Mouse (Mus musculus) G1E (cell line): ENCODE data around the gene Olfr132. TPM values are rescaled to one million over a fixed set of nuclear protein-coding genes. Genes with fewer than 3 reads are reported as not detected.
"Not testable (repeated sequence)": the region's sequence is repeated elsewhere in the genome, so short reads cannot be mapped to it uniquely, and the experiment has no call there.

ENCODE experiments used
- ATAC-seq: 2 replicates; pipeline ENCODE4 v1.8.0; 2016; ENCODE audit warnings: mild to moderate bottlenecking; ENCODE audit not compliant: insufficient number of reproducible peaks, poor library complexity, low FRiP score, severe bottlenecking; ENCODE audit errors: extremely low read depth
- DNase-seq: peaks from one replicate; pipeline ENCODE4 v3.0.0; 2012; ENCODE audit warnings: low spot score
- H3K27me3 ChIP-seq: 2 replicates; pipeline ENCODE4 v1.6.1; 2012; ENCODE audit warnings: mild to moderate bottlenecking, low read length, inconsistent platforms; ENCODE audit not compliant: insufficient read depth
- H3K36me3 ChIP-seq: replicated peaks from 2 replicates; pipeline ENCODE3; 2012; ENCODE audit warnings: mild to moderate bottlenecking, inconsistent platforms
- H3K4me1 ChIP-seq: 2 replicates; pipeline ENCODE4 v1.6.1; 2012; ENCODE audit warnings: low read depth, low read length, inconsistent platforms, mixed read lengths; ENCODE audit not compliant: insufficient read depth
- H3K4me3 ChIP-seq: 2 replicates; pipeline ENCODE4 v1.5.1; 2012; ENCODE audit warnings: low read depth, mild to moderate bottlenecking, inconsistent platforms, low read length, moderate library complexity, mixed read lengths
- H3K9me3 ChIP-seq: replicated peaks from 2 replicates; pipeline ENCODE4 v1.6.1; 2012; ENCODE audit warnings: inconsistent platforms
- CTCF ChIP-seq: IDR thresholded peaks from 2 replicates; pipeline ENCODE4 v1.5.1; 2012; ENCODE audit warnings: low read depth, low read length, inconsistent platforms, mixed read lengths
- GATA1 ChIP-seq: IDR thresholded peaks from 2 replicates; pipeline ENCODE4 v1.6.1; 2012; ENCODE audit warnings: borderline replicate concordance, low read length, inconsistent platforms, mixed read lengths
- GATA2 ChIP-seq: IDR thresholded peaks from 2 replicates; pipeline ENCODE4 v1.6.1; 2012; ENCODE audit warnings: low read depth, low read length, inconsistent platforms, borderline replicate concordance
- POLR2AphosphoS5 ChIP-seq: IDR thresholded peaks from 2 replicates; pipeline ENCODE4 v1.6.1; 2012; ENCODE audit warnings: low read depth, low read length, inconsistent platforms; ENCODE audit not compliant: insufficient replicate concordance
- TAL1 ChIP-seq: conservative IDR thresholded peaks from 2 replicates; pipeline ENCODE4 v1.6.1; 2012; ENCODE audit warnings: low read depth, low read length, inconsistent platforms, mixed read lengths
- polyA plus RNA-seq: library from polyadenylated mRNA; stranded (reverse); fragments of >175 nt; gene quantifications from 2 replicates; pipeline ENCODE4 v1.2.3, GENCODE M21; 2012
- total RNA-seq, 2 experiments: library from RNA; stranded (forward) in 1 of 2; stranded (reverse) in 1 of 2; fragments of 200-1000 nt in 1 of 2; fragments of >200 nt in 1 of 2; fragmentation: Nextera tagmentation in 1 of 2; gene quantifications; 2 replicates each; pipeline ENCODE4 v1.2.3; 2014 to 2017

Olfr132 gene
- total RNA-seq (2014; fragmentation: Nextera tagmentation) (not detected in 2 replicates), total RNA-seq (2017) (0.11 TPM in 1 of 2 replicates, not detected in the other), polyA plus RNA-seq (not detected in 2 replicates)

DNA sequence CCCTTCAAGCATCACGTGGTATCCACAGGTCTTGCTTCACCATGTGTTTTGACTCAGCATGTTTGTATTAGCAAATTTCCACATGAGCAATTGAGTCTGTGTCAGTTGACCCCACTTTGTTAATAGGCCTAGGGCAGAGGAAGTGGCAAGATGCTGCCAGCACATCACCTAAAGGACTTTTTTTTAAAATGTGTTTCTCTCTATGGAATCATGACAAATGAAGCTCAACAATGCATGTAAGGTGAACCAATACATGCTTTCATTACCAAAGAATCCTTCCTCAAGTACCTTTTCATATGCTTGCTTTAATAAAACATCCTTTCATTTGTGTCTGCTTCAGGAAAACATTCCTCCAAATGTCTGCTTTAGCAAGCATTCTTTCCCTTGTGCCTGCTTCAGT lies at the start of gene Olfr132:
Gene Olfr132 (minus strand): TSS at position 101 of the 400 bp plus-strand sequence.
- Histone ChIP-seq H3K9me3 (no peaks in the 10 kb centered on the region), H3K4me1 (no peaks in the 10 kb centered on the region), H3K4me3 (no peak within 1 kb of the TSS), H3K36me3 (no peaks in the 10 kb centered on the region), H3K27me3 (no peaks in the 10 kb centered on the region)
- no peak for ATAC-seq
- no peak for DNase-seq
- TF ChIP-seq TAL1 (no peak), CTCF (no peak), POLR2AphosphoS5 (no peak), GATA1 (no peak), GATA2 (no peak)

DNA sequence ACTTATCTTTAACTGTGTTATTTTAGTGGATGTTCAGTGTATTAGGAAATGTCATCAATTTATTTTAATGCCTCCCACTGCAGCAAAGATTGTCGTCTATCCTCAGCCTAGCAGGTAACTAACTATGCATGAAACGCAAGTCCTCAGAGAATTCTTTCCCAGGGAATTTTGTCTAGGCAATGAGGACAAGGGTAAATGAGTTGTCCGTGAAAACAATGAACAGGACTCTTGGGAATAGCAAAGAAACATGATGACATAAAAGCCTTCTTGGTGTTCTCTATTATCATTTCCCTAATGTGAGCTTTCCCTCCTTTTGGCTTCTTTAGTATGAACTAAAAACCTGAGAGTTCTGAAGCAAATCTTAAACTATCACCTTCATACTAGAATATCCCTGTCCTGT lies 36.8 kb upstream of the Olfr132 start, which contains the start of gene Olfr134:
Gene Olfr134 (plus strand): TSS at position 301 of the 400 bp plus-strand sequence.
- DNase-seq (no peak), ATAC-seq (no peak)
- Histone ChIP-seq H3K4me3 (no peak within 1 kb of the TSS), H3K27me3 (no peaks in the 10 kb centered on the region), H3K9me3 (no peaks in the 10 kb centered on the region), H3K4me1 (no peaks in the 10 kb centered on the region), H3K36me3 (no peaks in the 10 kb centered on the region)
- TF ChIP-seq POLR2AphosphoS5 (no peak), GATA1 (no peak)

DNA sequence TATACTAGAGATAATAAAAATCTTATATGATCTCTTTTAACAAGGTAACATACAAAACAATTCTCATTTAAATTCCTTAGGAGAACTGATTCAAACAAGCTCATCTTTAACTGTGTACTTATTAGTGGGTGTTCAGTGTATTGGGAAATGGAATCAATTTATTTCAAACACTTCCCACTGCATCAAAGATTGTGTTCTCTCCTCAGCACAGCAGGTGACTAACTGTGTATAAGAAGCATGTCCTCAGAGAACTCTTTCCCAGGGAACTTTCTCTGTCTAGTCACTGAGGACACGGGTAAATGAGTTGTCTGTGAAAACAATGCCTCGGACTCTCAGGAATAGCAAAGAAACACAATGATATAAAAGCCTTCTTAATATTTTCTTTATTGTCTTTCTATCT lies 10.7 kb upstream of the Olfr132 start, which contains the start of gene Olfr133:
Gene Olfr133 (plus strand): TSS at position 301 of the 400 bp plus-strand sequence.
- no peak within 1 kb of the TSS for H3K4me3 ChIP-seq
- no peaks in the 10 kb centered on the region for H3K4me1 ChIP-seq
- no peaks in the 10 kb centered on the region for H3K9me3 ChIP-seq
- no peaks in the 10 kb centered on the region for H3K27me3 ChIP-seq
- TF ChIP-seq TAL1 (no peak), GATA1 (no peak), CTCF (no peak), POLR2AphosphoS5 (no peak), GATA2 (no peak)
- DNase-seq (no peak), ATAC-seq (no peak)
- H3K36me3 ChIP-seq: no peaks in the 10 kb centered on the region

DNA sequence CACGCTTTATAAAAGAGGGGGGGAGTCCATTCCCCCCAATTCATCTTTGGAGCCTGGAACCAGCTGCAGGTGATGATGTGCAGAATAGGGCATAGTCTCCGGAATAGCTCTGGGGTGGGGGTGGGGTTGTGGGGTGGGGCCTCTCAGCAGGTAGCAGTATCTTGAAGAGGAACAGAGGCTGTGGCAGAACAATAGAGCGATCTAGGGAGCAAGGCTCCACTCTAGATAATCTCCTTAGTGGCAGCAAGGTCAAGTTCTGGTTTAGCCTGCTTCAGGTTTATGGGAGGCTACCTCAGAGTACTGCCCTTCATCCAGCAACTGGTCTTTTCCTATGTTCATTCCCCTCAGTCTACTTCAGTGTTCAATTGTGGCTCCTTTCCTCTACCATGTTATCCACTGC lies 9.0 kb downstream of the Olfr132 start:
- not testable (repeated sequence) for H3K9me3 ChIP-seq, H3K36me3 ChIP-seq, H3K27me3 ChIP-seq, DNase-seq, H3K4me1 ChIP-seq, ATAC-seq, H3K4me3 ChIP-seq

DNA sequence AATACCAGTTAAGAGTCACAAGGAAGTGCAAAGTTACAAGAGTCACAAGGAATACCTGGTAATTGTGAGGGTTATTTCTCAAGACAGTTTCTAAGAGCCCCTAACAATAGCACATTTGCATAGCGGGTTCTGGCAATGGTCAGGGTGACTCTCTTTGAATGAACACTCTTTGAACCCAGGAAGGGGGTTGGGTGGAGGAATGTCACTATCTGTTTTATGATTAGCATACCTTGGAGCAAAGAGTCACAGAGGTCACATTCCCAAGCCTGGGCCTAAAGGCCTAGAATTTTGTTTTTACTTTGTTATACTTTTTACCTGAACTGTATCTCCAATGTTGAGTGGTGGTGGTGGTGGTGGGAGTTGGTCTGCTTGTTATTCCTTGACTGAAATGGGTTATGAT lies 10.1 kb downstream of the Olfr132 start:
- not testable (repeated sequence) for H3K36me3 ChIP-seq, DNase-seq, H3K4me3 ChIP-seq, ATAC-seq, H3K4me1 ChIP-seq, H3K9me3 ChIP-seq, H3K27me3 ChIP-seq

DNA sequence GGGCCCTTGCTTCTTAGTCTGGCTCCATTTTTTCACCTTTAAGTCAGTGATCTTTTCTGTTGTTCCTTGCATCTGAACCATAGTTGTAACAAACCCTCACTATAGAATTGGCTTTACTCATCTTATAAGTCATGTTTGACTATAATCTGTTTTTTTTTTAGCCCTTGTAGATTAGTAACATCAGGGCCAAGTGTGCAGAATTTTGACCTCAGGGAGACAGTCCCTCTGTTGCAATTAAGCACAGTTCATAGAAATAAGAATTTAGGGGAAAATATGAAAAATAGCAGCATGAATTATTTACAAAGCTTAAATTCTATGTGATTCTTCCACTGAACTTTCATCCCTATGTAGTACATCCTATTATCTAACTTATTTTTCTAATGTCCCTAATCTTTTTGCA lies 45.7 kb downstream of the Olfr132 start, which contains the start of gene Olfr131:
Gene Olfr131 (minus strand): TSS at position 101 of the 400 bp plus-strand sequence.
- H3K4me1 ChIP-seq: no peaks in the 10 kb centered on the region
- no peak for DNase-seq
- no peaks in the 10 kb centered on the region for H3K9me3 ChIP-seq
- H3K27me3 ChIP-seq: no peaks in the 10 kb centered on the region
- no peaks in the 10 kb centered on the region for H3K36me3 ChIP-seq
- no peak for ATAC-seq
- no peak for TF ChIP-seq GATA2
- no peak for TF ChIP-seq GATA1
- TF ChIP-seq POLR2AphosphoS5: no peak
- no peak for TF ChIP-seq TAL1
- TF ChIP-seq CTCF: no peak
- H3K4me3 ChIP-seq: no peak within 1 kb of the TSS

DNA sequence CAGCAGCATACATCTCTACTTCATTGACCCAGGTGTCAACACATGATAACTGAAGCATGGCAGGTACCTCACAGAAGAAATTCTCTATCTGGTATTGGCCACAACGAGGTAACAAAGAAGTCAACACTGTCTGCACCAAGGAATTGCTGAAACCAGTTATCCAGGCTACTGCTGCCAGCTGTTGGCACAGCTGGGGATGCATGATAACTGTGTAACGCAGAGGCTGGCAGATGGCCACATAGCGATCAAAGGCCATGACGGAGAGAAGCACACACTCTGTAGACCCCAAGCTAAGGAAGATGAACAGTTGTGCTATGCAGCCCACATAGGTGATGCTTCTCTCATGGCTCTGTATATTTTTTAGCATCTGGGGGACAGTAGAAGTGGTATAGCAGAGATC lies 52.0 kb downstream of the Olfr132 start:
- Histone ChIP-seq H3K27me3 (no peaks in the 10 kb centered on the region), H3K9me3 (0 out of 2 replicates have a peak, but pooled peaks cover 5% of the 10 kb centered on the region), H3K4me1 (no peaks in the 10 kb centered on the region), H3K4me3 (no peak overlapping the region), H3K36me3 (no peaks in the 10 kb centered on the region)
- no peak for DNase-seq
- no peak for TF ChIP-seq CTCF
- no peak for TF ChIP-seq GATA1
- TF ChIP-seq GATA2: no peak
- TF ChIP-seq TAL1: no peak
- no peak for TF ChIP-seq POLR2AphosphoS5
- no peak for ATAC-seq

Other genes starting within 250 kb of the Olfr132 start
- not detected in 2 replicates for gene Olfr127, start 234.1 kb downstream of the Olfr132 start, total RNA-seq (2014; fragmentation: Nextera tagmentation)
- 0.35 TPM in 1 of 2 replicates, not detected in the other for gene Olfr127, start 234.1 kb downstream of the Olfr132 start, total RNA-seq (2017)
- not detected in 2 replicates for gene Olfr127, start 234.1 kb downstream of the Olfr132 start, polyA plus RNA-seq
- not detected in 2 replicates for gene Olfr128, start 214.0 kb downstream of the Olfr132 start, total RNA-seq (2014; fragmentation: Nextera tagmentation)
- gene Olfr128, start 214.0 kb downstream of the Olfr132 start, total RNA-seq (2017): 0.05 and 0.17 TPM in 2 replicates
- gene Olfr128, start 214.0 kb downstream of the Olfr132 start, polyA plus RNA-seq: not detected in 2 replicates
- gene Olfr761, start 181.4 kb downstream of the Olfr132 start, total RNA-seq (2014; fragmentation: Nextera tagmentation): not detected in 2 replicates
- not detected in 2 replicates for gene Olfr761, start 181.4 kb downstream of the Olfr132 start, total RNA-seq (2017)
- not detected in 2 replicates for gene Olfr761, start 181.4 kb downstream of the Olfr132 start, polyA plus RNA-seq
- gene Olfr129, start 74.4 kb downstream of the Olfr132 start, total RNA-seq (2014; fragmentation: Nextera tagmentation): not detected in 2 replicates
- gene Olfr129, start 74.4 kb downstream of the Olfr132 start, total RNA-seq (2017): 0.06 and 0.11 TPM in 2 replicates
- gene Olfr129, start 74.4 kb downstream of the Olfr132 start, polyA plus RNA-seq: not detected in 2 replicates
- not detected in 2 replicates for gene Olfr130, start 70.6 kb downstream of the Olfr132 start, total RNA-seq (2014; fragmentation: Nextera tagmentation)
- gene Olfr130, start 70.6 kb downstream of the Olfr132 start, total RNA-seq (2017): 0.05 TPM in 1 of 2 replicates, not detected in the other
- gene Olfr130, start 70.6 kb downstream of the Olfr132 start, polyA plus RNA-seq: not detected in 2 replicates
- not detected in 2 replicates for gene Olfr131, start 45.8 kb downstream of the Olfr132 start, total RNA-seq (2014; fragmentation: Nextera tagmentation)
- gene Olfr131, start 45.8 kb downstream of the Olfr132 start, total RNA-seq (2017): 0.11 TPM in 1 of 2 replicates, not detected in the other
- not detected in 2 replicates for gene Olfr131, start 45.8 kb downstream of the Olfr132 start, polyA plus RNA-seq
- gene Olfr133, start 10.8 kb upstream of the Olfr132 start, total RNA-seq (2014; fragmentation: Nextera tagmentation): not detected in 2 replicates
- gene Olfr133, start 10.8 kb upstream of the Olfr132 start, total RNA-seq (2017): 0.06 TPM in 1 of 2 replicates, not detected in the other
- not detected in 2 replicates for gene Olfr133, start 10.8 kb upstream of the Olfr132 start, polyA plus RNA-seq
- gene Olfr134, start 36.9 kb upstream of the Olfr132 start, total RNA-seq (2014; fragmentation: Nextera tagmentation): not detected in 2 replicates
- gene Olfr134, start 36.9 kb upstream of the Olfr132 start, total RNA-seq (2017): 0.06 TPM in 1 of 2 replicates, not detected in the other
- gene Olfr134, start 36.9 kb upstream of the Olfr132 start, polyA plus RNA-seq: not detected in 2 replicates
- gene Olfr135, start 69.8 kb upstream of the Olfr132 start, total RNA-seq (2014; fragmentation: Nextera tagmentation): not detected in 2 replicates
- gene Olfr135, start 69.8 kb upstream of the Olfr132 start, total RNA-seq (2017): 0.12 and 0.16 TPM in 2 replicates
- not detected in 2 replicates for gene Olfr135, start 69.8 kb upstream of the Olfr132 start, polyA plus RNA-seq
- not detected in 2 replicates for gene Olfr138, start 126.5 kb upstream of the Olfr132 start, total RNA-seq (2014; fragmentation: Nextera tagmentation)
- gene Olfr138, start 126.5 kb upstream of the Olfr132 start, total RNA-seq (2017): not detected in 2 replicates
- gene Olfr138, start 126.5 kb upstream of the Olfr132 start, polyA plus RNA-seq: not detected in 2 replicates
- gene Olfr137, start 173.0 kb upstream of the Olfr132 start, total RNA-seq (2014; fragmentation: Nextera tagmentation): not detected in 2 replicates
- not detected in 2 replicates for gene Olfr137, start 173.0 kb upstream of the Olfr132 start, total RNA-seq (2017)
- not detected in 2 replicates for gene Olfr137, start 173.0 kb upstream of the Olfr132 start, polyA plus RNA-seq
- not detected in 2 replicates for gene Olfr136, start 195.3 kb upstream of the Olfr132 start, total RNA-seq (2014; fragmentation: Nextera tagmentation)
- 0.11 TPM in 1 of 2 replicates, not detected in the other for gene Olfr136, start 195.3 kb upstream of the Olfr132 start, total RNA-seq (2017)
- not detected in 2 replicates for gene Olfr136, start 195.3 kb upstream of the Olfr132 start, polyA plus RNA-seq